Mouse (Mus musculus) kidney, embryonic 14.5 days (tissue): ENCODE results near the gene Yes1. TPM values are rescaled to one million over a fixed set of nuclear protein-coding genes. Genes with fewer than 3 reads are reported as not detected.
A peak's percentile ranks its signal among the peaks of the same experiment; 100 is the strongest.

Experiments used
- ATAC-seq: fragments of 200-750 bp; cut with Nextera tagmentation; 2 replicates; pipeline ENCODE4 v1.8.0; 2017; ENCODE audit warnings: moderate number of reproducible peaks, mild to moderate bottlenecking, moderate TSS enrichment, moderate library complexity; ENCODE audit not compliant: low FRiP score, low TSS enrichment
- H3K27ac ChIP-seq: fragments of 300-500 bp; sonication (generic); 2 replicates; pipeline ENCODE4 v1.5.1; 2014; ENCODE audit warnings: low read depth, mild to moderate bottlenecking, low read length, moderate library complexity, mixed read lengths
- H3K27me3 ChIP-seq: fragments of 300-500 bp; sonication (generic); 2 replicates; pipeline ENCODE4 v1.6.1; 2014; ENCODE audit warnings: mild to moderate bottlenecking, low read length; ENCODE audit not compliant: control insufficient read depth, insufficient read depth
- H3K36me3 ChIP-seq: fragments of 300-500 bp; sonication (generic); 2 replicates; pipeline ENCODE4 v1.6.1; 2014; ENCODE audit warnings: low read length, mixed read lengths; ENCODE audit not compliant: control insufficient read depth, insufficient read depth
- H3K4me1 ChIP-seq: fragments of 300-500 bp; sonication (generic); 2 replicates; pipeline ENCODE4 v1.6.1; 2014; ENCODE audit warnings: low read length, mixed read lengths; ENCODE audit not compliant: control insufficient read depth, insufficient read depth
- H3K4me2 ChIP-seq: fragments of 300-500 bp; sonication (generic); replicated peaks from 2 replicates; pipeline ENCODE4 v1.6.1; 2014; ENCODE audit warnings: low read depth, mild to moderate bottlenecking, low read length
- H3K4me3 ChIP-seq: fragments of 300-500 bp; sonication (generic); 2 replicates; pipeline ENCODE4 v1.5.1; 2014; ENCODE audit warnings: mild to moderate bottlenecking, low read length
- H3K9ac ChIP-seq: fragments of 300-500 bp; sonication (generic); 2 replicates; pipeline ENCODE4 v1.6.1; 2014; ENCODE audit warnings: low read depth, mild to moderate bottlenecking, low read length, moderate library complexity
- H3K9me3 ChIP-seq: fragments of 300-500 bp; sonication (generic); 2 replicates; pipeline ENCODE4 v1.6.1; 2016; ENCODE audit warnings: low read length; ENCODE audit not compliant: control insufficient read depth
- WGBS: fragments of 180-500 bp; shearing (Covaris S2); extraction: QIAGEN DNeasy Blood & Tissue Kit; methylation state at CpG from one replicate; pipeline ENCODE4 v1.1.7; 2014; 5-methylcytosine and 5-hydroxymethylcytosine counted together
- polyA plus RNA-seq: library from polyadenylated mRNA; unstranded; fragments of >200 nt; fragmentation: Nextera tagmentation; extraction: Ambion mirVana; gene quantifications from 2 replicates; pipeline ENCODE4 v1.2.1, GENCODE M21; 2014

Gene Yes1
- polyA plus RNA-seq, 1 experiment from 2014 or later = 42.0 TPM

GRCm38 (mm10) chr5:32657386-32657785 is 46.4 kb downstream of the Yes1 start:
- peaks cover 27% of the 10 kb centered on the region for H3K36me3 ChIP-seq
- no peak overlapping the region for H3K4me2 ChIP-seq
- no peak overlapping the region for H3K27ac ChIP-seq
- ATAC-seq = no peak
- H3K9ac ChIP-seq = no peak overlapping the region
- no peaks in the 10 kb centered on the region for H3K4me1 ChIP-seq
- no peaks in the 10 kb centered on the region for H3K27me3 ChIP-seq
- H3K4me3 ChIP-seq = no peak overlapping the region
- 56% methylated on average over 1 of the region's 1 CpGs for WGBS
- no peaks in the 10 kb centered on the region for H3K9me3 ChIP-seq

GRCm38 (mm10) chr5:32682475-32682874 is 71.5 kb downstream of the Yes1 start:
- Histone ChIP-seq H3K4me3 (no peak overlapping the region), H3K9ac (no peak overlapping the region; the same call in 1 of the 2 replicates), H3K27me3 (no peaks in the 10 kb centered on the region), H3K27ac (no peak overlapping the region), H3K4me1 (no peaks in the 10 kb centered on the region), H3K4me2 (no peak overlapping the region), H3K36me3 (peaks cover 6% of the 10 kb centered on the region; the same call in 1 of the 2 replicates), H3K9me3 (no peaks in the 10 kb centered on the region)
- WGBS = 69% methylated on average over 2 of the region's 2 CpGs
- no peak for ATAC-seq

- H3K4me2 ChIP-seq = no peak overlapping the region
- no peaks in the 10 kb centered on the region for H3K9me3 ChIP-seq
- no peaks in the 10 kb centered on the region for H3K4me1 ChIP-seq
- no peaks in the 10 kb centered on the region for H3K36me3 ChIP-seq
- H3K4me3 ChIP-seq = no peak overlapping the region
- no peak for ATAC-seq
- 67% methylated on average over 2 of the region's 2 CpGs for WGBS
- H3K9ac ChIP-seq = no peak overlapping the region
- H3K27ac ChIP-seq = no peak overlapping the region
- H3K27me3 ChIP-seq = no peaks in the 10 kb centered on the region
Measured at GRCm38 (mm10) chr5:32693411-32693810, 82.4 kb downstream of the Yes1 start.

GRCm38 (mm10) chr5:32697208-32697867 is 86.4 kb downstream of the Yes1 start:
- Histone ChIP-seq H3K4me2 (no peak overlapping the region), H3K27me3 (no peaks in the 10 kb centered on the region), H3K36me3 (no peaks in the 10 kb centered on the region), H3K9me3 (no peaks in the 10 kb centered on the region), H3K4me1 (no peaks in the 10 kb centered on the region), H3K9ac (no peak overlapping the region), H3K27ac (no peak overlapping the region), H3K4me3 (no peak overlapping the region)
- 67% methylated on average over 5 of the region's 5 CpGs for WGBS
- no peak for ATAC-seq

GRCm38 (mm10) chr5:32706226-32706780 is 95.3 kb downstream of the Yes1 start:
- WGBS = 78% methylated on average over 2 of the region's 2 CpGs
- no peaks in the 10 kb centered on the region for H3K27me3 ChIP-seq

GRCm38 (mm10) chr5:32711485-32711884 is 100.5 kb downstream of the Yes1 start:
- no peaks in the 10 kb centered on the region for H3K36me3 ChIP-seq
- ATAC-seq = no peak

More at GRCm38 (mm10) chr5:32706226-32706780, 95.3 kb downstream of the Yes1 start:
- H3K36me3 ChIP-seq = no peaks in the 10 kb centered on the region
- no peaks in the 10 kb centered on the region for H3K4me1 ChIP-seq
- ATAC-seq = no peak
- no peak overlapping the region for H3K4me3 ChIP-seq
- no peak overlapping the region for H3K27ac ChIP-seq
- H3K9ac ChIP-seq = no peak overlapping the region
- no peaks in the 10 kb centered on the region for H3K9me3 ChIP-seq
- no peak overlapping the region for H3K4me2 ChIP-seq

GRCm38 (mm10) chr5:32712221-32713041 is 101.5 kb downstream of the Yes1 start:
- no peaks in the 10 kb centered on the region for H3K4me1 ChIP-seq
- no peaks in the 10 kb centered on the region for H3K27me3 ChIP-seq
- H3K9ac ChIP-seq = no peak overlapping the region
- 60% methylated on average over 4 of the region's 4 CpGs for WGBS
- no peak overlapping the region; the same call in 1 of the 2 replicates for H3K4me2 ChIP-seq
- H3K4me3 ChIP-seq = peak overlapping the region; percentile 3; the same call in 1 of the 2 replicates
- no peaks in the 10 kb centered on the region for H3K36me3 ChIP-seq
- H3K9me3 ChIP-seq = no peaks in the 10 kb centered on the region
- H3K27ac ChIP-seq = no peak overlapping the region
- ATAC-seq = no peak

More at GRCm38 (mm10) chr5:32711485-32711884, 100.5 kb downstream of the Yes1 start:
- Histone ChIP-seq H3K27me3 (no peaks in the 10 kb centered on the region), H3K9me3 (no peaks in the 10 kb centered on the region), H3K27ac (no peak overlapping the region), H3K4me1 (no peaks in the 10 kb centered on the region), H3K4me2 (no peak overlapping the region), H3K4me3 (no peak overlapping the region), H3K9ac (no peak overlapping the region)
- WGBS = 76% methylated on average over 5 of the region's 5 CpGs

GRCm38 (mm10) chr5:32713042-32713702 is 102.2 kb downstream of the Yes1 start:
- WGBS = 36% methylated on average over 2 of the region's 2 CpGs
- Histone ChIP-seq H3K27ac (peak overlapping the region; percentile 85), H3K4me3 (peak overlapping the region; percentile 53), H3K27me3 (no peaks in the 10 kb centered on the region), H3K4me1 (no peaks in the 10 kb centered on the region), H3K36me3 (no peaks in the 10 kb centered on the region), H3K9me3 (no peaks in the 10 kb centered on the region), H3K9ac (peak overlapping the region; percentile 63), H3K4me2 (peak overlapping the region; percentile 51)
- ATAC-seq = no peak; the same call in 1 of the 2 replicates
